Mouse (Mus musculus) frontal cortex, postnatal 14 days (tissue): ENCODE measurements around the gene Atpaf1.

Source experiments
- DNase-seq, 2 experiments: peaks; one replicate each; pipeline ENCODE4 v3.0.0; 2022; ENCODE audit warnings: low spot score in 2 of 2

Gene Atpaf1

DNA sequence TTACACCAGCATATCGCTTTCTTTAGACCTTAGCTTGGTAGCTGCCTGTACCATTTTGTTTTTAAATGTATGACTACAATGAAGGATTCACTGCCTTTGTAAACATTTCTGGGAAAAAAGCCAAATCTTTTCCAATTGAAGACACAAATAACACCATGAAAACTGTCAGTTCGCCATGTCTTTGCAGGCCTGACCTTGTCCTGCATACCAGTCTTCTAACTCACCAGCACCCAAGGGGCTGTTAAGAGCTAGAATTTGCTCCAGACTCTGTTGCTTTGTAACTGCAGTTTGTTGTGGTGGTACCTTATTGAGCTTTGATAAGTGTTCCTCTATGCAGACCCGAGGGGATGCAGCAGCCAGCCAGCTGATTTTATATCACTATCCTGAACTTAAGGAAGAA, 15.4 kb downstream of the Atpaf1 start:
- DNase-seq: no peak

DNA sequence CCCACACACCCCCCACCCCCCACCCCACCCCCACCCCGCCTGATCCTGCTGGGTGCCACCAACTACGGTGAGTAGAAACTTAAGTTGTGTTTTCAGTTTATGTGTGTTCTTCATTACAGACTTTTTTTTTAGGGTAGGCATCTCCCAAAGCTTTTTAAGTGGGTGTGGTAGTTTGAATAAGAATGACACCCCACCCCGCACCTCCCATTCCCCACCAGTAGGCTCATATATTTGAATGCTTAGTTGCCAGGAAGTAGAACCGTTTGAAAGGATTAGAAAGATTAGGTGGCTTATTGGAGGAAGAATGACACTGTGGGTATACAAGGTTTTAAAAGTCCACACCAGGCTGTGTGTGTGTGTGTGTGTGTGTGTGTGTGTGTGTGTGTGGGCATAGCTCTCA, 27.7 kb downstream of the Atpaf1 start:
- DNase-seq: no peak

DNA sequence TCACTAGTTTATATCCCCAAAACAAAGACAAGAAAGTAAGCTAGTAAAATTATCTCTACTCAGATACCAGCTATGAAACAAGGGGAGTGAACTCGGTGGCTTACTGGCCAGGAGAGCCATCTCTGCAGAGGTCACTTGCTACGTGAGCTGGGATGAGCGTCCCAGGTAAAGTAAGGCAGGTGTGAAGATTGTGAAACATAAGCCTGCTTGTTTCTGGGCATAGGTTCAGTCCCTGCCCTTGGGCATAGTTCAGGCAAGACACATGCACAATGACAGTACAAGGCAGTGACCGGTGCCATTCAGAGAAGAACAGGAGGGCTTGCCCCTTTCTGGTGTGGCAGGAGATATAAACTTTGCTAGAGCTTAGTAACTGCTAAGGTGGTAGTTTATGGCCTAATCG, 31.0 kb downstream of the Atpaf1 start:
- no peak for DNase-seq

DNA sequence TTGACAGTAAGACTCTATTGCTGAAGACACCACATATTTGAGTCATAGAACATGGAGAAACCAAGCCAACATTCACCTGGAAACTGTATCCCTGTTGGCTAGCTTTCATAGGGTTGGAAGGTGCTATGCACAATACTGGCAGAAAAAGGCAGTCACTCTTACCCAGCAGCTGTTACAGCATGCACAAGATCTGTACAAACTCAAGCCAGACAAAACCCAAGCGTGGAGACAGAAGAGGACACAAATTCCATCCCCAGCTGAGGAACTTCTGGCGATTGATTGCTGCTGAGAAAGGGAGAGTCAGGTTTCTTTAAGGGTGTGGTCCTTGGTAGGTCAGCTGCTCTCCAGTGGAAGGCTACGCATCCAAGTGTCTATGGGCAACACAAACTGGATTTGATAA, 35.6 kb downstream of the Atpaf1 start:
- no peak for DNase-seq

- DNase-seq: no peak
Observed at GRCm38 (mm10) chr4:115820944-115821343, 36.3 kb downstream of the Atpaf1 start.

DNA sequence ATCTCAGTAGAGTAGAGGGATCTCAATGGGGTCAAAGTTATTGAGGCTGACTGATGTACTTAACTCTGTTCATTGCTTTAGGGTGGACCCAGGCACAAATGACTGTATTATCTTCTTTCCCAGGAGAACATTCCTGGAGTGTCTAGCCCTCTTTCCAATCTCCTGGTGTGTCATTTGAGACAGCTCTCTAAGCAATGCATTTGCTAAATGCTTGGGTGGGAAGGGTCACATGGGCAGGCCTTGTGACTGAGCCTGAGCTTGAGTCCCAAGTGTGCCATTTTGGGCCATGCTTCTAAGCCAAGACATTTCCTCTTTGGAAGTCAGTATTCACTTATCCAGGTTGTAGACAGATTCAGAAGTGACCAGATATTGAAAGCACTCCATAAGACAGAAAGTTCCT, 36.8 kb downstream of the Atpaf1 start:
- no peak for DNase-seq

- no peak for DNase-seq
Observed at GRCm38 (mm10) chr4:115821928-115822327, 37.3 kb downstream of the Atpaf1 start.

GRCm38 (mm10) chr4:115824178-115824577, 39.6 kb downstream of the Atpaf1 start:
- no peak for DNase-seq

GRCm38 (mm10) chr4:115825271-115825670, 40.7 kb downstream of the Atpaf1 start:
- no peak for DNase-seq

DNA sequence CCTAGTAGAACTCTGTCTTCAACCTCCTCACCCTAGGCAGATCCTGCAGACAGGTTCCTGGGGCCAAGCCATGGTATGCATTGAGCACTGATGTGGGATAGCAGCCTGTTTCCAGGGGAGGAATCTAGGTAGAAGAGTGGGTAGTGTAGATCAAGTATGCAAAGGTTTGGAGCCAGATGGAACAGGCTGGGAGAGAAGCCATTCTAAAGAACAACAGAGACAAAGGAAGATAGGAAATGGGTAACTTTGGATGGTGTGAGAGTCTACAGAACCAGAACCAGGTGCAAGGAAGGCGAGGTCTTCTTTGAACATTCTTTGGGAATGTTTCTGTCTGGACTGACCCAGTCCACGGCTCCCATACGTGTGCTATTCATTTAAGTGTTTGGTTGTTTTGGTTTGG, 42.5 kb downstream of the Atpaf1 start:
- no peak for DNase-seq

DNA sequence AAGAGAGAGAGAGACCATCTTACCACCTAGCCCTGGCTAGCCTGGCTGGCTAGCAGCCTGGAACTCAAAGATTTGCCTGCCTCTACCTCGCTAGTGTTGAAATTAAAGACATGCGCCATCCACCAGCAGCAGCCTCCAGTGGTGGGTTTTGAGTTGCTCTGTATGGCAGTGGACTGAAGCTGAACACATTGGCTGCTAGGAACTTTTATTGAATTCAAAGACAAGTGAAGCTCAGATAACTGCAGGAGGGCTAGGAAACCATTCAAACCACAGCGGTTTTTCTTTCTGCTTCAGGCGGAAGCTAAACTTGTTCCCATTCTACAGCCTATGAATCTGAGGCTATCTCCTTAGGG, 42.9 kb downstream of the Atpaf1 start:
- DNase-seq: no peak

DNA sequence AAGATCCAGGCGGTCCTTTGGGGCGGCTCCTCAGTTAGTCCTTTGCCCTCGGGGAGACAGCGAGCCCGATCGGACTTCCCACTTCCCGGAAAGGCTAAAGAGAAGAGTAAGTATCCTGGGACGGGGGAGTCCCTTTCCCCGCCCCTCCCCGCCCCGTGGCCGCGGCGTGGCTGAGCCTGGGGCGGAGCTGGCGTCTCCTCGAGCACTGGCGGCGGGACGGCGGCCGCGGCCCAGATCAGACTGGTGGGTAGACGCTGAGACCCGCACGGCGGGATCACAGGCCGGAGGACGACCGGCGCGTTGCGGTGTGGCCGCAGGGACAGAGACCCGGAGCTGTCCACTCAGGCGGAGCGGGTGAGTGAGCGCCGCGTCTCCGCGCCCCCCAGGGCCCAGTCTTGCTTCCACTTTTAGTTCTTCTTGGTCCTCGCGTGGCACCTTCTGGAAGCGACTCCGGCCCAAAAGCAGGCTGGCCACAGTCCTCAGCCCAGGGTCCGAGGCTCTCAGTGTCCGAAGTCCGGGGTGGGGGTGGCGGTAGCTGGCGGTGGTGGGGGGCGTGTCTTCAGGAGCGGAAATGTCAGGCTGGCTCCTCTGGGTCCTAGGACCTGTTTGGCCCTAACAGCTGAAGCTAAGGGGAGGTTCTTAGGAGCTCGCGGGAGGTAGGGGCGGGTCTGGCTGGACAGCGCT, 43.4 kb downstream of the Atpaf1 start, which contains the start of gene Mob3c:
Mob3c (plus strand) TSS at position 205 of the 684 bp plus-strand sequence.
- peak in 1 of 2 experiments; percentile 42 for DNase-seq

DNA sequence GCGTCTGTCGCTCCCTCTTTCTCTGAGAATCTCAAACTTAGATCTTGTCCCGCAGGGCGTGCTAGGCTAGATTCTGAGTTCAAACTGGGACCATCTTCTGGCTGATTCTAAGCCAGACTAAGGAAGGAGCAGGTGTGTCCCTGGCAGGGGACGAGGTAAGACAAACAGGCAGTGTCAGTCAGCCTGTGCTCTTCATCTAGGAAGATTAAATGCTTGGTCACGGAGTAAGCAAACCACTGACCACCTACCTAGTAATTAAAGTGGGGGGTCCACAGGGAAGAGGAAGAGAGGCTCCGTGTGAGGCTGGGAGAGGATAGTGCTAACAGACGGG, 43.9 kb downstream of the Atpaf1 start:
- no peak for DNase-seq

- no peak for DNase-seq
Observed at GRCm38 (mm10) chr4:115830491-115830890, 45.9 kb downstream of the Atpaf1 start.

- DNase-seq: no peak
Observed at GRCm38 (mm10) chr4:115831221-115831620, 46.6 kb downstream of the Atpaf1 start.

- no peak for DNase-seq
Observed at GRCm38 (mm10) chr4:115832040-115832439, 47.4 kb downstream of the Atpaf1 start.

DNA sequence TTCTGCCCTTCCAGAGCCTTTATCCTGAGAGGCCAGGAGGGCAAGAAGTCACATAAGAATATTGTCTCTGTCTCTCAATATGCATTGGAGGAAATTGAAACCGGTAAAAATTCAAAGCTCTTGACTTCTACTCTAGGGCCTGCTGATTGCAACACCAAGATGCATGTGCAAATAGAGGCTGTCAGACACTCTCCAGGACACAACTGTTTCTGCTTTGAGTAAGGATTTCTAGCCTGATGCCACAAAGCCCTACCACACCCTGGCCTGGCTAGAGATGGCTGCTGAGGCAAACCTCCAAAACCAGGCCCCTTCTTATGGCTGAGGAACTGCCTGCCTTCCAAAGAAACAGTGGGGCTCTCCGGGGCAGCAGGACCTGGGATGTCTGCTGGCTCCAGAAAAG, 51.0 kb downstream of the Atpaf1 start:
- no peak for DNase-seq

- no peak for DNase-seq
Observed at GRCm38 (mm10) chr4:115838196-115838595, 53.6 kb downstream of the Atpaf1 start.

DNA sequence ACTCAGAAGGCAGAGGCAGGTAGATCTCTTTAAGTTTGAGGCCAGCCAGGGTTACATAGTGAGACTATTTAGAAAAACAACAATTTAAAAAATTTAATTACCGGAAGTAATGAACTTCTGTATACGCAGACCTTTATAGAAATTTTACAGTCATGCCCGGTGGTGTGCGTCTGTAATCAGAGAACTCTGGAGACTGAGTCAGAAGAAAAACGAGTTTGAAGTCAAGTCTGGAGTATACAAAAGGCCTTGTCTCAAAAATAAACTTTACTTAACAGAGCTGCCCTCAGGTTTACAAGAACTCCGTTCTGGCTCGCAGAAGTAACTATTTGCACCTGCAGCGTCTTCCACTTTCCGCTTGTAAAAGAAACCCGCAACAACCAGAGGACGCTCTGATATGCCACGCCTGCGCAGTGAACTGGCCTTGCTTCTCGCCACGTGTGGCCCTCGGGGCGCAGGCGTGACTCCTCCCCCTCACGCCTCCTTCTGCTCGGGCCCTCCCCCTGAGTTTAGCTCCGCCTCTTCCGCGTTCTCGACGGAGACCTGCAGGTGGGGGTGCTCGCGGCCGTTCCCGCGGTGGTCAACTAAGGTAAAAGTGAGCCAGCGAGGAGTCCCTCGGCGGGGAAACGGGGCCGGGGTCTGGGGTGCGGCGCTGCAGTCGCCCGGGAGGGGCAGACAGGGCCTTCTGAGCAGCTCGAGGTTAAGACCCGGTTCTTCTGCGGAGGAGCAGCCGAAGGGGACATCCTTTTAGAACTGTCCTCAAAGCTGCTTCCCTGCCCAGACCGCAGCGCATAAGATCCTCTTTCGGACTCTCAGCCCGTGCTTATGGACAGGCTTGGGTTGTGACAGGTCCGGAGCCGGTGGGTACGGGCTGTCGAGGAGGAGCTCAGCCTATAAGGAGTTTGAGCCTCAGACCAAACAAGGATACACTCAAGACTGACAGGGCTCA, 54.4 kb downstream of the Atpaf1 start, which contains the start of gene Mknk1:
Mknk1 (plus strand) TSS at position 503 of the 946 bp plus-strand sequence.
- DNase-seq: peak; percentile 83 to 85

GRCm38 (mm10) chr4:115839956-115840355, 55.3 kb downstream of the Atpaf1 start:
- no peak for DNase-seq

- DNase-seq: no peak
Observed at GRCm38 (mm10) chr4:115840842-115841241, 56.2 kb downstream of the Atpaf1 start.

- no peak for DNase-seq
Observed at GRCm38 (mm10) chr4:115846656-115847055, 62.0 kb downstream of the Atpaf1 start.

DNA sequence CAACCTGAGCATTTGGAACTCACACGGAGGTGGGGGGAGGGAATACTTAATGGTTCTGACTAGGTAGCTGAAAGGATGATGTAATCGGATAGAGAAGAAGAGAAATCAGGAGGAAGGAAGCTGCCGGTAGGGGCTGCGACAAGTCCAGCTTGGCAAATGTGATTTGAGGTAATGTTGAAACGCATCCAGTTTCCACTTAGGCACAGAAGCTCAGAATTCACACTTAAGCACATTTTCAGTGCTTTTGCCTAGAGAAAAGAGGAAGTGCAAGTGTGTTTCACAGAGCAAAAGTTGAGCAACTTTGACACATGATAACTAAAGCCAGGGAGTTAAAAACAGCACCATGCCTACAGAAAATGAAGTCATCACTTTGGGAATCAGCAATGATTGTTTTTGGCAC, 62.8 kb downstream of the Atpaf1 start:
- no peak for DNase-seq
